ENCODE assay signal across 8 mouse cellular contexts in genomic region chr17:65956993-65957781, GRCm38 (mm10). TPM values are rescaled to one million over a fixed set of nuclear protein-coding genes. Genes with fewer than 3 reads are reported as not detected.
A peak's percentile ranks its signal among the peaks of the same experiment; 100 is the strongest.
DNase-seq lines count a peak whose midpoint lies in the region; ATAC-seq lines count a peak whose summit lies in the region.

No protein-coding gene starts in this region.

- H3K4me1 ChIP-seq in kidney, embryonic 15.5 days: peaks cover 25% of the 10 kb centered on the region
- 0 out of 2 replicates have a peak, but pooled peaks cover 11% of the 10 kb centered on the region for H3K4me1 ChIP-seq in embryonic facial prominence, embryonic 15.5 days
- H3K4me1 ChIP-seq in lung, embryonic 15.5 days: peaks cover 7% of the 10 kb centered on the region
- H3K4me1 ChIP-seq in midbrain, embryonic 14.5 days (ENCODE audit: control insufficient read depth, insufficient read depth, low read length): no peaks in the 10 kb centered on the region

- no peak overlapping the region for H3K9ac ChIP-seq in kidney, embryonic 15.5 days
- H3K9ac ChIP-seq in embryonic facial prominence, embryonic 15.5 days: no peak overlapping the region
- H3K9ac ChIP-seq in lung, embryonic 15.5 days: no peak overlapping the region
- H3K9ac ChIP-seq in midbrain, embryonic 14.5 days (replicated peaks; ENCODE audit: low read length): no peak overlapping the region

- no peak overlapping the region for H3K4me3 ChIP-seq in kidney, embryonic 15.5 days (replicated peaks)
- H3K4me3 ChIP-seq in embryonic facial prominence, embryonic 15.5 days (replicated peaks): no peak overlapping the region
- no peak overlapping the region for H3K4me3 ChIP-seq in lung, embryonic 15.5 days
- H3K4me3 ChIP-seq in midbrain, embryonic 14.5 days (replicated peaks; ENCODE audit: low read depth, low read length): no peak overlapping the region

- DNase-seq in kidney, adult 9 months: no peak
- peak; percentile 13 for DNase-seq in NIH3T3 (ENCODE audit: low read depth)
- DNase-seq in midbrain, embryonic 14.5 days: no peak
- DNase-seq in right cerebral cortex, postnatal 14 days: no peak
- DNase-seq in embryo, embryonic 11 days: no peak

- peak; percentile 63; the same call in 1 of the 2 replicates for ATAC-seq in kidney, embryonic 15.5 days (replicated peaks; ENCODE audit: low FRiP score)
- no peak for ATAC-seq in embryonic facial prominence, embryonic 15.5 days (ENCODE audit: insufficient number of reproducible peaks, low FRiP score, low TSS enrichment, low read depth)
- peak; percentile 82 for ATAC-seq in lung, embryonic 15.5 days (ENCODE audit: borderline replicate concordance, extremely low read depth, low FRiP score, low TSS enrichment)
- no peak for ATAC-seq in midbrain, embryonic 14.5 days (ENCODE audit: low FRiP score, low TSS enrichment)

- WGBS in kidney, embryonic 15.5 days: 50% methylated on average over 14 of the region's 14 CpGs
- whole genome bisulfite sequencing in embryonic facial prominence, embryonic 15.5 days: 59% methylated on average over 14 of the region's 14 CpGs
- 41% methylated on average over 14 of the region's 14 CpGs for WGBS in lung, embryonic 15.5 days
- WGBS in midbrain, embryonic 14.5 days: 86% methylated on average over 14 of the region's 14 CpGs

- no peaks in the 10 kb centered on the region for H3K36me3 ChIP-seq in kidney, embryonic 15.5 days
- H3K36me3 ChIP-seq in embryonic facial prominence, embryonic 15.5 days: no peaks in the 10 kb centered on the region
- no peaks in the 10 kb centered on the region for H3K36me3 ChIP-seq in lung, embryonic 15.5 days
- no peaks in the 10 kb centered on the region for H3K36me3 ChIP-seq in midbrain, embryonic 14.5 days (ENCODE audit: control insufficient read depth, insufficient read depth, low read length)

- H3K27me3 ChIP-seq in kidney, embryonic 15.5 days: no peaks in the 10 kb centered on the region
- H3K27me3 ChIP-seq in embryonic facial prominence, embryonic 15.5 days: no peaks in the 10 kb centered on the region
- H3K27me3 ChIP-seq in lung, embryonic 15.5 days: no peaks in the 10 kb centered on the region
- H3K27me3 ChIP-seq in midbrain, embryonic 14.5 days (ENCODE audit: control insufficient read depth, insufficient read depth, low read length): no peaks in the 10 kb centered on the region

- H3K4me2 ChIP-seq in kidney, embryonic 15.5 days: no peak overlapping the region
- no peak overlapping the region for H3K4me2 ChIP-seq in embryonic facial prominence, embryonic 15.5 days (replicated peaks)
- no peak overlapping the region for H3K4me2 ChIP-seq in lung, embryonic 15.5 days
- H3K4me2 ChIP-seq in midbrain, embryonic 14.5 days (ENCODE audit: low read length): no peak overlapping the region

- H3K27ac ChIP-seq in kidney, embryonic 15.5 days: peak overlapping the region; percentile 75
- H3K27ac ChIP-seq in embryonic facial prominence, embryonic 15.5 days (replicated peaks): 0 out of 2 replicates have a peak overlapping the region, but pooled peaks have one; percentile 7
- peak overlapping the region; percentile 69 for H3K27ac ChIP-seq in lung, embryonic 15.5 days
- H3K27ac ChIP-seq in midbrain, embryonic 14.5 days (replicated peaks; ENCODE audit: low read depth, low read length): no peak overlapping the region

- H3K9me3 ChIP-seq in kidney, embryonic 15.5 days (replicated peaks): no peaks in the 10 kb centered on the region
- no peaks in the 10 kb centered on the region for H3K9me3 ChIP-seq in embryonic facial prominence, embryonic 15.5 days (replicated peaks)
- no peaks in the 10 kb centered on the region for H3K9me3 ChIP-seq in lung, embryonic 15.5 days
- no peaks in the 10 kb centered on the region for H3K9me3 ChIP-seq in midbrain, embryonic 14.5 days (ENCODE audit: control insufficient read depth, low read length)

RNA-seq across cellular contexts. Expression of gene Twsg1, which starts 6.2 kb away (rescaled TPM):
- polyA plus RNA-seq in kidney, embryonic 15.5 days (2015; fragmentation: Nextera tagmentation; extraction: Ambion mirVana): 115 and 118 TPM in 2 replicates
- 152 and 154 TPM in 2 replicates for polyA plus RNA-seq in embryonic facial prominence, embryonic 15.5 days (2015; fragmentation: Nextera tagmentation; extraction: Ambion mirVana)
- polyA plus RNA-seq in lung, embryonic 15.5 days (2015; fragmentation: Nextera tagmentation; extraction: Ambion mirVana): 128 and 130 TPM in 2 replicates
- polyA plus RNA-seq in midbrain, embryonic 14.5 days (2014; fragmentation: Nextera tagmentation; extraction: Ambion mirVana): 53.1 and 71.4 TPM in 2 replicates

Comparison
In these comparisons a context has a peak if more than half of its experiments do, and no peak if none do; other contexts are left out.
1. ATAC-seq: peak in kidney, embryonic 15.5 days (single experiment) and lung, embryonic 15.5 days (single experiment); none in embryonic facial prominence, embryonic 15.5 days (single experiment) and midbrain, embryonic 14.5 days (single experiment).